Mouse (Mus musculus): ENCODE data around the gene Gm20388. TPM values are rescaled to one million over a fixed set of nuclear protein-coding genes. Genes with fewer than 3 reads are reported as not detected.

Gm20388 gene
- total RNA-seq, 1 experiment from 2014 or later: 35.7 TPM

DNA sequence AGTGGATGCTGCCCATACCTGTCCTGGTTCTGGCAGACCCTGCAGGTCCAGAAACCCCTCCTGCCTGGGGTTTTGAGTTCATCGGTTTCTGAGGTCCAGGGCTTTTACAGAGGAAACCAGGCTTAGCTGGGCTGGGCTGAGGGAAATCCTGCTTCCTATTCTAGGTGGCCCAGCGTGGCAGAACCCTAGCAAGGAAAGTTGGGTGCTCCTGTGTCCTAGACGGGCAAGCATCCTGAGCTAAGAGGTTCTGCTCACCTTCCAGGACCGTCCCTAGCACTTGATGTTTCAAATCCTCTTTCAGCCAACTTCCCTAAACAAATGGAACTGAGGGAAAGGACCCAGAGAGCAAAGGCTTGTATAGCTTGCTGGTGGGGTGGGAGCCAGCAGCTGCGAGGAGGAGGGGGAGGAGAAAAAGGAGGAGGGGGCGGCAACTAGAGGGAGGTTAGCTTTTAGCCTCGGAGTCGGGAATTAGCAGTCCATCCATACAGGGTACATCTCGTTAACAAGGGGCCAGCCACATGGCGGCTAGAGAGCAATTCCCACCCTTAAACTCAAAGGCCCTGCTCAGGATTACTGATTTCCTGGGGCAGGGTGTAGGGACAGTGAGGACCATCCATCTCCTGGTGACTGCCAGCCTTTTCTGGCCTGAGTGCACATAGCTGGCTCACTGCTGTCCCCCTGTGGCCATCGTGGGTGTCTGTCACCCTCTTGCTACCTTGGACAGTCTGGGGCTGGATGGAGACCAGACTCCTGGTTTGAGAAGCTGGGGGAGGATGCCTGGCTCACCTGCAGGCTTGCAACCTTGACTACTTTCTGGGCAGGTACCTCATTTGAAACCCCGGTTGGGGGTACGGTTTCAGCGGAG, 624.1 kb downstream of the Gm20388 start:
- ATAC-seq (replicated peaks; ENCODE audit: low read depth, poor library complexity, severe bottlenecking): peak; percentile 42

DNA sequence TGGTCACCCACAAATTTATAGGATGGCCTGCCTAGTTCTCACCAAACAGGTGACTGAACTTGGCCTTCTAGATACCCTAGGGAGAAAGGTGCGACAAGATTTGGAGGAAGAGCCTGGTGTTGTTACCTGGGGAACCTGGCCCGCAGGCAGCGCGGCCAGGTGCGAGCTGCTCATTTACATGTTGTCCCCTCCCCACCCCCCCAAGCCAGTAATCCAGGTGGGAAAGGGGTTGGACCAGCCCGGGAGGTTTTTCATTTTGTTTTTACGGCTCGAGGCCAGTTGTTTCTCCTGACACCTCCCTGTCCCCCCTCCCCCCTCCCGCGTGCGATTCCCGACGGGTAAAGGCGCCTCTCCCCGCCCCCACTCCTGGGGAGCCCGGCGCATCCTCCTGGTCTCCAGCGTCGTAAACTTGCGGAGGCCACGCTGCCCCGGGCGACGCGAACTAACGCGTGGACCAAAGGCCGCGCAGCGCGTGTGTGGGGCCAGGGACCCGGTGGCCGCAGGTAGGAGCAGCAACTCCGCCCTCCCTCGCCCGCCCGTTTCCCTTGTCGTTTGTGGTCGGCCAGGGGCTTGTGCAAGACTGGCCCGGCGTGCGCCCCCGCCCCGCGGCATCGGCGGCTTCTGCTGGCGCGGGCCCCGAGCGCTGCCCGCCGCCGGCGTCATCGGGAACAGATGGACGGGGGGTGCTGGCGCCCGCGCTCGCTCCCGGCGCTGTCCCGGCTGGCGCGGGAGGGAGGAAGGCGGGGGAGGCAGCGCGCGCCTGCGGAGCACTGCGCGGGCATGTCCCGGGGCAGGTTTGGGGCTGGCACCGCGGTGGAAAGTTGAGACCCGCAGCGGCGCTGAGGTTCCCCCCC, 625.0 kb downstream of the Gm20388 start:
- ATAC-seq (replicated peaks; ENCODE audit: low read depth, poor library complexity, severe bottlenecking): no peak

DNA sequence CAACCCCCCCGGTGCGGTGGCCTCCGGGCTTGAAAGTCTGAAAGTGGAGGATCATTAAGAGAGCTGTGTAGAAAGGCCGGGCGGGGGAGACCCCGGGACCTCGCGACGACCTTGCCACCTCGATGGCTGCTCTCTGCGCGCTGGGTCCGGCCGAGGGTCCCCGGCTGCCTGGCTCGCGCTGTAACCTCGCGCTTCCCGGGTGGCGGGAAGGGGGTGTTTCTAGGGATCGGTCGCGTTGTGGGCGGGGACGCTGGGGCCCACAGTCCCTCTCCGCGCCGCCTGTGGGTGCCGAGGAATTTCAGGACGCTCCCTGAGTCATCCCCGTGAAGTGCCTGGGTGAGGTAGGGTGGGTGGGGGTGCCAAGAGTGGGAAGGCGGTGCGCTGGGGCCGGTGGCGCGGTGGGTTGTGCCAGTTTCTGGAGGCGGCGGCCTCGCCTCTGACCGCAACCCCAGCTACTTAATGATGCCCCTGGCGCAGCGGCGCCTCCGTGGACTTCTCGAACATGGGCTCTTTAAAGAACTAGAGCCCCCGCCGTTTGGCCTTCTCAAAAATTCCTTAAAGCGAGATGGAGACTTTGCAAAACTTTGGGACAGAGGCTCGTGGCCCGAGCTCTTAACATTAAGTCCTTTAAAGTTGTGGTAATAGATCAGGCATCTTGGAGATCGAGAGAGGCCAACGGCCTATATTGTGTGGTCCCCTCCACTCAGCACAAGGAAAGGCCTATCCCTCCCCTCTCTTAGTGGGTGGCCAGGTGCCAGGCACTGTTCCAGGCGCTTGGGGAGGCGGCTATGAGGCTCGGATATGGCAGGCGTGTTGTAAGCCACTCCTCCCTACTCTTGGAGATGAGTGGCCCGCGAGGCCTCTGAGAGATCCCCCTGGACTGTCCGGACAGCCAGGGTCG, 625.9 kb downstream of the Gm20388 start:
- ATAC-seq (replicated peaks; ENCODE audit: low read depth, poor library complexity, severe bottlenecking): peak; percentile 3

DNA sequence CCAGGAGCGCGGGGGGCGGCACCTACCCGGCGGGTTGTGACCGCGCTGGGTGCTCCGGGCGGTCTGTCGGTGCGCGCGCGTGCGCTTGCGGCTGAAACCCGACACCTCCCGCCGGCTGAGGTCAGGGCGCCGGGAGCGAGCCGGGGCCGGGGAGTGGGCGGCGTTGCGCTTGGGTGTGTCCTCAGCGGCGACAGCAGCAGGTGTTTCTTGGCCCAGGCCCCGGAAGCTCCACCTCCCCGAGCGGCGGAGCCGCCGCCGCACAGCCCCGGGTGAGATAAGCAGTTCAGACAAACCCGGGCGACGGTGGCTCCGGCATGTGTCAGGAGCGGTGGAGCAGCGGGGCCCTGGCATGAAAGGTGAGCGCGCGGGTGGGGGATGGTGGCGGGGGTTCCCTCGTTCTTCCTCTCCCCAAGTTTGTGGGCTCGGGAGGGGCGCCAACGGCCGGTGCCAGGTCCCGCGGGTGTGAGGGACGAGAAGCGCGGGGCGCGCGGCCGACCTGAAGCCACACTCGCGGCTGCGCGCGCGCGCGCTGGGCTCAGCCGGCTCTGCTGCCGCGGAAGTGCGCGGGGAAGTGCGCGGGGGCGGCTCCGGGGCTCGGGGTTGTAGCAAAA, 626.7 kb downstream of the Gm20388 start:
- ATAC-seq (replicated peaks; ENCODE audit: low read depth, poor library complexity, severe bottlenecking): peak; percentile 8

DNA sequence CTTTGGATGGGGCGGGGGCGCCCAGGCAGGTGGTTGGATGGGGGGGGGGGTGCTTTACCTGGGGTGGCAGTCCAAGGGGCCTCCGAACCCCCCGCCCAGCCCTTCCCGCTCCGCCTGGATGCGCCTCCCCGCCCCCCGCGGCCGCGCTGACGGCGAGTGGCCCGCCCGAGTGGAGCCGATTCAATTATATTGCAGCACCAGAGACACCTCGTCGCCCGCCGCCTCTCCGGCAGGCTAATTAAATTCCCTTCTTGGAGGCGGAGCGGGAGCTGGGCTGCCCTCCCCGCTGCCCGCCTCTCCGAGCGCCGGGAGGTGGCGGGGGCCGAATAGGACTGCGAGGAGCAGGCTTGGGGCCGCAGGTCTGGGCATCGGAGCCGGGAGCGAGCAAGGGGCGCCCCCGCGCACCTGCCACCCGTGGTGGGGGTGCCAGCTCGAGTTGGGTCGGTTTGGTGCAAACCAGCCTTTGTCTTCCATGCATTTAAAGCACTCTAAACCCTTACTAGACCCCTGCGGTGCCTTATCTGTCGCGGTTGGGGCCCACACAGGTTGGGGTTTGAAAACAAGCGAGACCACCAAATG, 627.3 kb downstream of the Gm20388 start:
- no peak for ATAC-seq (replicated peaks; ENCODE audit: low read depth, poor library complexity, severe bottlenecking)

DNA sequence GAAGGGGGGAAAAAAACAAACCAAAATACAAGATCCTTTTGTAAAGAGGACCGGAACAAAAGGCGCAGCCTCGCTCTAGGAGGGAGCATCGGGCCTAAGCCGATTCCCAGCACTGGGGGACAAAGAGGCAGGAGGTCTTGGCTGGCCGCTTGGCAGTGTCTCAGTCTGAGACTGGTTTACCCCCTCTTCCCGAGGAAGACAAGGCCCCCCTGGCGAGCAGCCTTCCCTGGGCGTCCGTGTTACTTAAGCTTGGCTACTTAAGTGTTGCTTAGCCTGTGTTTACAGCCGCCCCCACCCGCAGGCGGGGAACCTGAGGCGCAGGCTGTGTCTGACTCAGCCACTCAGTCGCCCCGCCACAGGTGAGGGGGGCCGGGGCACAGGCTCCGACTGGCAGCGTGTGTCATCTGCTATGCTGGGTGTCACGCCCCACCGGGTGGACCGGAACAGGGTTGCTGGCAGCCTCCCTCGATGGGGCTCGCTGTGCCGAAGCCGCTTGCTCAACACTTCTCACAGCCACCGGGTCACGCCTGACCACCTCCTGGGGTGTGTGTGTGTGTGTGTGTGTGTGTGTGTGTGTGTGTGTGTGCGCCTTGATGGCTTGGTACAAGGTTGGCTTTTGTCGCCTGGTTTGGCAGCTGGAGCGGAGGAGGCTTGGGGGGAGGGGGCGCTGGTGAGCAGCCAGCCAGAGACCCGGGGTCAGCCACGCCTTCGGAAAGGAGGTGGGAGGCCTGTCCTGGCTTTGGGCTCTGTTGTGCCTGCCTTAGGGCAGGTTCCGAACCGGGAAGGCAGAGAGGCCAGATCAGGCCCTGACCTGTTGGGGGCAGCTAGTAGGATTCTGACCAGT, 628.0 kb downstream of the Gm20388 start:
- ATAC-seq (replicated peaks; ENCODE audit: low read depth, poor library complexity, severe bottlenecking): peak; percentile 22

GRCm38 (mm10) chr8:120539381-120539774, 628.7 kb downstream of the Gm20388 start:
- peak; percentile 33 for ATAC-seq (replicated peaks; ENCODE audit: low read depth, poor library complexity, severe bottlenecking)

DNA sequence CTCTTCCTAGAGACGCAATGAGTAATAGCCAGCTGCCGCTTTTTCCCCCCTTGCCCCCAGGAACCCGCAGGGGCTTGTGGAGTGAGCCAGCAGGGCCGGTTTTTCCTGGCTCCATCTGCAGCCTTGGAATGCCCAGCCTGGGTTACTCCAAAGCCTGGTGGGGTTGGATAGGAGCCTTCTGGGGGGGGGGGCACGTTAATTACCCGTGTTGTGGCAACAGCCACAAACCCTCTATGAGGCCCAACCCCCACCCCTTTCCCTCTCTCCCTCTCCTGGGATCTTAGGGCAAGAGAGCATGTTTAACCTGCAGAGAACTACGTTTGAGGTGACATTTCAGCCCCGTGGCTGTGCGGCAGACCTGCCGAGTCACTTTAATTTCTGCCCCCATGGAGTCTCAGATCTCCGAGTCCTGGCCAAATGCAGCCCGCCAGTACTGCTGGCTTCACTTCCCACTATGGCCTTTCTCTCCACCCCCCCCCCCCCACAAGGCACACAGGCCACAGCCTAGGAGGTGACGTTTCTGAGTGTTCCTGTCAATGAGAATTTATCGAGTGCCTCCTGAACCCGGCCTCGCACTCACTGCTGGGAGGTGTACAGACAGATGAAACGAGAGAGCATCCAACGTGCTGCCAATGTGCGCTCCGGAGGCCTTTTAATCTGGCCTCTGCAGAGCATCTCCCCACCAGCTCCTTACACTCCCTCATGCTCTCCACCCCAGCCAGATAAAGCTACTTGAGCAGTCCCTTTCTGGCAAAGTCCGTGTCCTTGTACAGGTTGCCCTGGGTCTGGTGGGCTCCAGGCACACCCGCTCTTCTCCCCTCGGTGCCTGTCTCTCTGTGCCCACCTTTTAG, 629.4 kb downstream of the Gm20388 start:
- peak; percentile 5 for ATAC-seq (replicated peaks; ENCODE audit: low read depth, poor library complexity, severe bottlenecking)

GRCm38 (mm10) chr8:120542995-120543394, 632.4 kb downstream of the Gm20388 start:
- ATAC-seq (replicated peaks; ENCODE audit: low read depth, poor library complexity, severe bottlenecking): no peak

DNA sequence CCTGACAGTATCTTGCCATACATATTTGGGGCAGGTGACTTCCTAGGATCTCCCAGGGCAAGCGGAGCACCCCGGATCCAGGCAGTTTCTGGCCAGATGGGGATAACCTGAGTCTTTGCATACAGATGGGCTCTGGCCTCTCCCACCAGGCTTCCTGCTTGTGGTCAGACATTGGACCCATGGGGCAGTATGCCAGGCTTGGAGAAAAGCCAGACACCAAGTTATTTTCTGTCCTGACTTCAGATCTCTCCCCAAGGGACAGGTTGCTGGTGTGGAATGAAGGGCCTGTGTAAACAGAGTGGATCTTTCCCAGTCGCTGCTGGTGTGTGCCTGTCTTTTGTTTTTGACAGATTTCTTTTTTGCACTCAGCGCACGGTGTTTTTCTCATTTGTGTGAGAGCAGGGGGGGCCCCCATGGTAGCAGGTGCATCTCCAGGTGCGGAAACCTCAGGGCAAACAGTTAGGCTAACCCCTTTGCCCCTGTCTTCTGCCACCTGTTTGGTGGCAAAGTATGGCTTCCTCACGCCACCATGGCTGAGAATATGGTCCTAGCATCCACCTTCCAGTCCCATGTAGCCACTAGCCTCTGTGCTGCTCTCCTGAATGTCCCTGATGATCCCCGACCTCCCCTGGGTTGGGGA, 632.9 kb downstream of the Gm20388 start:
- no peak for ATAC-seq (replicated peaks; ENCODE audit: low read depth, poor library complexity, severe bottlenecking)

GRCm38 (mm10) chr8:120544155-120544554, 633.5 kb downstream of the Gm20388 start:
- ATAC-seq (replicated peaks; ENCODE audit: low read depth, poor library complexity, severe bottlenecking): no peak

- ATAC-seq (replicated peaks; ENCODE audit: low read depth, poor library complexity, severe bottlenecking): no peak
Measured at GRCm38 (mm10) chr8:120547562-120547961, 636.9 kb downstream of the Gm20388 start.

DNA sequence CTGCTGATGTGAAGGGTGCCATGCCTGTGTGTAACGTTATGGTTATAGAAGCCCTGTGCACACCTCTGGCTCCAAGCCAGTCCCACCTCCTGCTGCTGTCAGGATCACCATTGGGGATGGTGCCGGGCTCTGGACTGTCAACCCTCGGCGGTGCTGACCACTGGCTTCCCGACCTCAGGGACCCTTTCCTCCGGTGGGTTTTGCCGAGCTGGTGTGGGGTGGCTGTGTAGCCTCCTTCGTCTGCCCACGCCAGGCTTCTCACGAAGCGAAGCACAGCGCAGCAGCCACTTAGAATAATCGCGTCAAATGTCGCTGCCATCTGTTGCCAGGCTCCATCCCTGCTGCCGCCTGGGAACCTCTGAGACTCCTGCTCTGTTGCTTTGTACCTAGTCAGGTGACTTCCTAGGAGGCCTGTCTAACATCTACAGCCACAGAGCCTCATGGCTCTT, 637.7 kb downstream of the Gm20388 start:
- ATAC-seq (replicated peaks; ENCODE audit: low read depth, poor library complexity, severe bottlenecking): no peak

DNA sequence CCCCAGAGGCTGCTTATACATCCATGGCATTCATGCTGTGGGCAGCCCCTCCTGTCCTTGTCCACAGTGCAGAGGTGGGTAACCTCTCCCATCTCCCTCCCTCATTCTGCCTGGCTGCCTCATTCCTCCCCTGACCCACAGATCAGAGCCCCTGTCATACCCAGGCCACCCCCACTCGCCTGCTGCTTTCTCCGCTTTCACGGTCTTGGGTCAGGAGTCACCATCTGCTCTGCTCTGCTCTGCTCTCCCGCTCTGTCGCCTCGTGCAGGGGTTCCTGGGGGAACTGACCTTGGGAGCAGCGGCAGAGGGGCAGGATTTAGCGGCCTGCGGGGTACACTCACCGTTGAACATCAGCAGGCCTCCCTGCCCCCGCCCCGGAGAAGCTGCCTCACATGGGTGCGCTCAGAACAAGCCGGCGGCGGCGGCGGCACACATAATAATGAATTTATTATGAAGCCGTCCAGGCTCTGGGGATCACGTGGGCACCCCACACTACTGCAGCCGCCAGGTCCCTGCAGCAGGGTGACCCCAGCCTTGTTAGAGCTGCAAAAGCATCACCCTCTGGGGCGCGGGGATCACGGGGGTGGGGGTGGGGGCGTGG, 638.8 kb downstream of the Gm20388 start:
- ATAC-seq (replicated peaks; ENCODE audit: low read depth, poor library complexity, severe bottlenecking): no peak

DNA sequence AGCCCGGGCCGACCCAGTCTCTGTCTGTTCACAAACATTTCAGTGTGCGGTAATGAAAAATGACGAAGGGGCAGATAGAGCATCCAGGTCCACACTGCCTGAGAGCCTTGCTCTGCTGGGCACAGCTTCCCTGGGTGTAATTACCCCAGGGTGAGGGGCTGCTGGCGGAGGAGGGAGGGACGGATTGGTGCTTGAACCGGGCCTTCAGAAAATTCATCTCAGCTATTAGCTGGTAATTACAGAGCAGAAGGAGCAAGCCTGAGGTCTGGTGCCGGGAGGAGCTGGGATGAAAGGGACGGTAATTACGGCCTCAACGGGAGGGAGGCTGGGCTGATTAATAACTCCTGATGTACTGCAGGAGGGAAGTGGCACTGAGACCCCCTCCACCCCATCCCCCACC, 639.3 kb downstream of the Gm20388 start:
- ATAC-seq (replicated peaks; ENCODE audit: low read depth, poor library complexity, severe bottlenecking): no peak

- ATAC-seq (replicated peaks; ENCODE audit: low read depth, poor library complexity, severe bottlenecking): no peak
Measured at GRCm38 (mm10) chr8:120550430-120550829, 639.8 kb downstream of the Gm20388 start.

Measured in common myeloid progenitor, adult 5-6 weeks (primary cell).